Mouse (Mus musculus) lung, adult 2 months (tissue): ENCODE results near the gene Gm37240. TPM values are rescaled to one million over a fixed set of nuclear protein-coding genes. Genes with fewer than 3 reads are reported as not detected.
"Not testable (repeated sequence)": the region's sequence is repeated elsewhere in the genome, so short reads cannot be mapped to it uniquely, and the experiment has no call there.

Experiments used
- DNase-seq: peaks from one replicate; pipeline ENCODE4 v3.0.0; 2022
- H3K4me1 ChIP-seq: fragments of 200-500 bp; 2 replicates; pipeline ENCODE4 v1.6.1; 2011; ENCODE audit warnings: low read length; ENCODE audit not compliant: control insufficient read depth, insufficient read depth
- H3K4me3 ChIP-seq: fragments of 200-500 bp; replicated peaks from 2 replicates; pipeline ENCODE3; 2011; ENCODE audit warnings: low read depth, mild to moderate bottlenecking, control low read depth, low read length; ENCODE audit errors: extremely low read depth
- CTCF ChIP-seq: fragments of 200-500 bp; IDR thresholded peaks from 2 replicates; pipeline ENCODE4 v1.5.1; 2011; ENCODE audit warnings: mild to moderate bottlenecking, low read length, control low read depth; ENCODE audit not compliant: insufficient read depth
- POLR2A ChIP-seq: fragments of 200-500 bp; IDR thresholded peaks from 2 replicates; pipeline ENCODE4 v1.6.1; 2011; ENCODE audit warnings: low read depth, mild to moderate bottlenecking, control low read depth, low read length, borderline replicate concordance; ENCODE audit errors: extremely low read depth
- WGBS: fragments of 180-500 bp; shearing (Covaris S2); methylation state at CpG from one replicate; pipeline ENCODE4 v1.1.7; 2018; 5-methylcytosine and 5-hydroxymethylcytosine counted together
- polyA plus RNA-seq: library from polyadenylated mRNA; depleted of rRNA; stranded (reverse); fragments of >200 nt; gene quantifications from 2 replicates; pipeline ENCODE4 v1.2.3, GENCODE M21; 2012

Gene Gm37240
- polyA plus RNA-seq, 1 experiment = 16.9 TPM

- H3K4me3 ChIP-seq = no peak overlapping the region
- 18% methylated on average over 4 of the region's 4 CpGs for WGBS
- no peak for DNase-seq
- TF ChIP-seq CTCF = no peak
- no peak for TF ChIP-seq POLR2A
- peaks cover 4% of the 10 kb centered on the region; the same call in 1 of the 2 replicates for H3K4me1 ChIP-seq
Observed at GRCm38 (mm10) chr3:84580716-84581115, 1306.6 kb downstream of the Gm37240 start.

- Histone ChIP-seq H3K4me1 (peaks cover 7% of the 10 kb centered on the region), H3K4me3 (no peak overlapping the region)
- no peak for DNase-seq
- TF ChIP-seq CTCF (no peak), POLR2A (no peak)
- 61% methylated on average over 3 of the region's 3 CpGs for WGBS
Observed at GRCm38 (mm10) chr3:84570501-84570900, 1316.8 kb downstream of the Gm37240 start.

GRCm38 (mm10) chr3:84569587-84569986 is 1317.7 kb downstream of the Gm37240 start:
- 69% methylated on average over 6 of the region's 6 CpGs for WGBS
- H3K4me3 ChIP-seq = no peak overlapping the region
- TF ChIP-seq POLR2A = no peak
- TF ChIP-seq CTCF = no peak

GRCm38 (mm10) chr3:84568540-84568939 is 1318.8 kb downstream of the Gm37240 start:
- Histone ChIP-seq H3K4me1 (peaks cover 7% of the 10 kb centered on the region), H3K4me3 (no peak overlapping the region)
- TF ChIP-seq CTCF (no peak), POLR2A (no peak)
- WGBS = 78% methylated on average over 6 of the region's 6 CpGs
- no peak for DNase-seq

More at GRCm38 (mm10) chr3:84569587-84569986, 1317.7 kb downstream of the Gm37240 start:
- peaks cover 7% of the 10 kb centered on the region for H3K4me1 ChIP-seq
- DNase-seq = no peak

- no peak for DNase-seq
- TF ChIP-seq POLR2A (no peak), CTCF (no peak)
- H3K4me3 ChIP-seq = no peak overlapping the region
- 71% methylated on average over 4 of the region's 4 CpGs for WGBS
- H3K4me1 ChIP-seq = peaks cover 14% of the 10 kb centered on the region
Observed at GRCm38 (mm10) chr3:84563415-84563814, 1323.9 kb downstream of the Gm37240 start.

GRCm38 (mm10) chr3:84562911-84563310 is 1324.4 kb downstream of the Gm37240 start:
- 89% methylated on average over 2 of the region's 2 CpGs for WGBS
- H3K4me3 ChIP-seq, DNase-seq: not testable (repeated sequence)
- peaks cover 14% of the 10 kb centered on the region for H3K4me1 ChIP-seq

GRCm38 (mm10) chr3:84558301-84558700 is 1329.0 kb downstream of the Gm37240 start:
- WGBS = 80% methylated on average over 3 of the region's 3 CpGs
- DNase-seq = no peak
- no peak for TF ChIP-seq CTCF
- no peak for TF ChIP-seq POLR2A
- Histone ChIP-seq H3K4me3 (no peak overlapping the region), H3K4me1 (peaks cover 10% of the 10 kb centered on the region)

- no peak for DNase-seq
- no peak for TF ChIP-seq POLR2A
- TF ChIP-seq CTCF = no peak
- 71% methylated on average over 3 of the region's 3 CpGs for WGBS
- Histone ChIP-seq H3K4me3 (no peak overlapping the region), H3K4me1 (peaks cover 4% of the 10 kb centered on the region; the same call in 1 of the 2 replicates)
Observed at GRCm38 (mm10) chr3:84555780-84556179, 1331.5 kb downstream of the Gm37240 start.

GRCm38 (mm10) chr3:84547177-84547576 is 1340.1 kb downstream of the Gm37240 start:
- TF ChIP-seq CTCF (no peak), POLR2A (no peak)
- 52% methylated on average over 8 of the region's 8 CpGs for WGBS
- Histone ChIP-seq H3K4me1 (no peaks in the 10 kb centered on the region; the same call in none of the 2 replicates), H3K4me3 (no peak overlapping the region)
- DNase-seq = no peak

GRCm38 (mm10) chr3:84542450-84542849 is 1344.9 kb downstream of the Gm37240 start:
- DNase-seq = peak; percentile 66
- 12% methylated on average over 3 of the region's 3 CpGs for WGBS
- not testable (repeated sequence) for H3K4me3 ChIP-seq, H3K4me1 ChIP-seq

- H3K4me1 ChIP-seq = no peaks in the 10 kb centered on the region; the same call in none of the 2 replicates
- no peak overlapping the region for H3K4me3 ChIP-seq
- 79% methylated on average over 1 of the region's 1 CpGs for WGBS
- TF ChIP-seq CTCF (no peak), POLR2A (no peak)
- DNase-seq = no peak
Observed at GRCm38 (mm10) chr3:84541881-84542280, 1345.4 kb downstream of the Gm37240 start.

GRCm38 (mm10) chr3:84540640-84541039 is 1346.7 kb downstream of the Gm37240 start:
- DNase-seq = no peak
- no peak for TF ChIP-seq POLR2A
- TF ChIP-seq CTCF = no peak
- H3K4me3 ChIP-seq = no peak overlapping the region
- H3K4me1 ChIP-seq = no peaks in the 10 kb centered on the region; the same call in 1 of the 2 replicates
